Mouse (Mus musculus) thymus, postnatal 4 days (tissue): ENCODE measurements at regions not wholly inside any gene's neighbourhood (a gene's known extent, or its start where the extent isn't known, plus 50 kb on each side); places are given as distances from the start of the nearest gene placed in this dataset.

Experiments used
- DNase-seq: peaks from one replicate; pipeline ENCODE4 v3.0.0; 2021

DNA sequence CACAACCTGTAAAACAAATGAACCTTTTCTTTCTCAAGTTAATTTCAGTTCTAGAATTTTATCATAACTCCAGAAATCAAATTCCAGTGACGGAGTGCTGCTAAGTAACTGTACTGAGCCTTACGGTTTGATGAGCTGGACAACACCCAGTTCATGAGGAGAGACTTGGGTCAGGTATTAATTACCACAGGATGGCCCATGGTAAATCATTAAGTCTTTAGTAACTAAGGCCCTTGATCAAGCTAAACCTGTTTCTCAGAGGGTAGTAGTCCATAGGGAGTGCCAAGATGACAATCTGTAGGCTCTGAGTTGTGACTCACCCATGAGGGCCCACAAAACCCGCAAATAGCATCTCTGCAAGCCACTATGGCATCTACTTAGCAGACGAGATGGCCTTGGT lies 101.1 kb upstream of the Arhgap5 start:
- DNase-seq, result no peak

DNA sequence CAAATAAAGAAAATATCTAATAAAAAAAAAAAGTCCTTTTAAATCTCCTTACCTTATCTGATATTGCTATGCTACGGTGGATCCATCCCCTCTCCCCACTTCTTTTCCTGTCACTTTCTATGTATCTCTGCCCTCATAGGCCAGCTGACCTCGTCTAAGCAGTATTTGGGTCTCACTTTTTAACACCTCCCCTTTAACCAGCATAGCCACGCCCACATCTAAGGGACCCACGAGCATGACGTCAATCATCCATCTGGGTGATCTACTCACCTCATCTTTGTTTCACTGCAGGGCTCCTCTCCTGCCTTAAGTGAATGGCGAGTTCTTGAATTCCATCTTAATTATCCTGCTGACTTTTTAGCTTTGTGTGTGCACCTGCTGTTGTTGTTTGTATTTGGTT lies 97.4 kb upstream of the Arhgap5 start:
- DNase-seq, result no peak

DNA sequence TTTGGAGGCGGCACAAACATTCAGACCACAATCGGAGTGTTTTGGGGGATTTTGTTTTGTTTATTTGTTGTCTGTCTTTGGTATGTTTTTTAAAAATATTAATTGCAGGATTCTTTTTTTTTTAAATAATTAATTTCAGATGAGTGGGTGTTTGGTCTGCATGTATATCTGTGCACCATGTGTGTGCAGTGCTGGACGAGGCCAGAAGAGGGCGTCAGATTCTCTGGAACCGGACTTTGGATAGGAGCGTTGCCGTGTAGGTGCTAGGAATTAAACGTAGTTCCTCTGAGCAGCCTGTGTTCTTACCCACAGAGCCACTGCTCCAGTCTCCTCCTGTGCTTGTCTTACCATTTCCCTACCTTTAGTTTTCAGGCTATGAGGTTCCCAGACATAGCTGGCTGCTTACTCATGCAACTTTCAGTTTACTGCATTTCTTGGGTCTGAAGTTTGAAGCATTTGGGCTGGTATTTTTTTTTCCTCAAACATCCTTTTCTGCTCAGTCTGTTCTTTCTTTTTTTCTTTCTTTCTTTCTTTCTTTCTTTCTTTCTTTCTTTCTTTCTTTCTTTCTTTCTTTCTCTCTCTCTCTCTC lies 95.4 kb upstream of the Arhgap5 start:
- DNase-seq, result peak; percentile 16

DNA sequence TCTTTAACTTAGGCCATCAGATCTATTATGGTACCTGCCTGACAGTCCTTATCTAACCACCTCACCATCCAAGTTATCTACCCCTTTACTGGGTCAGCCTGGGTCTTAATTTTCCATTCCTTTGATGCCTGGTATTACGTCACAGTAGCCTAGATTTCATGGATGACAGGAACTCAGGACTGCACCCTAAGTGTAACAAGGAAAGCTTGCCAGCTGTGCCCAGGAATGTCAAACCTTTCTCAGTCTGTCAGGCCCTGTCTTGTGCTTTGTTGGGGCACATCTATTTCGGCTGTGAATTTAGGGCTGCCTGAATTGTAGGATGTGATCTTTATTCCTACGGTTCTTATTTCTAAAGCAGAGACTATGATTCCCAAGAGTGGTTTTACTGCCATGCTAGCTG lies 94.6 kb upstream of the Arhgap5 start:
- no peak for DNase-seq

DNA sequence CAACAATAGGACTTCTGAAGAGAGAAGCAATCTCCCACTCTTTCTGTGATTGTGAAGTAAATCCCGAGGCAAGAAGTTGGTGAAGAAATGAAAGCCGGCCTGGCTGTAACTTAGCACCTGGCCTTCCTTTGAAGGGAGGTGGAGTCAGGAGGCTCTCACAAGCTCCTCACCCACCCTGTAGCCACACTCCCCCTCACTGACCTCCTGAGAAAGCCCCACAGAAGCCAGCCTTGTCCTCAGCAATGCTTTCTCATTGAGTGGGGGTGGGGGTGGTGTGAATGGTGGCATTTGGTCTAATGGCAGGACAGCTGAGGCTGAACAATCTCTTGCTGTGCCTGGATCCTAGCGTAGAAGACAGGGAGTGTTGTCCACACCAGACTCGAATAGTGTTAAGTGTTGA lies 91.6 kb upstream of the Arhgap5 start:
- DNase-seq, result no peak

DNA sequence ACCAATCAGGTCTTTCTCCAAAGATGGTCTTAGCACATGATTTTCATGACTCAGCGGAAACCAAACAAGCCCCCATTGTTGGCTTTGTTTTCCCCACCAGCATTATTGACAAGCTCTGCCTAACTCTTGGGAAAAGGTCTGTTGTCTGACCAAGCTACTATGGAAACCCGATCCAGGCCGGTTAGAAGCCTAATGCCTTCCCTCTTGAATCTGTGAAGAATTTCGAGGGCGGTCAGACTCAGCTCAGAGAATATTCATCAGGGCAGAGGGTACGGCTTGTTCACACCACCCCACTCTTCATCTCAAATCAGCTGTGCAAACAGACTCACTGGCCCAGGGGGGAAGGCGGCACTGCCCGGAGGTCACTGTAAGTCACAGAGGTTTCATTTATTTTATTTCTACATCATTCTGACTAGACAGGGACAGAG lies 90.7 kb upstream of the Arhgap5 start:
- DNase-seq, result no peak

DNA sequence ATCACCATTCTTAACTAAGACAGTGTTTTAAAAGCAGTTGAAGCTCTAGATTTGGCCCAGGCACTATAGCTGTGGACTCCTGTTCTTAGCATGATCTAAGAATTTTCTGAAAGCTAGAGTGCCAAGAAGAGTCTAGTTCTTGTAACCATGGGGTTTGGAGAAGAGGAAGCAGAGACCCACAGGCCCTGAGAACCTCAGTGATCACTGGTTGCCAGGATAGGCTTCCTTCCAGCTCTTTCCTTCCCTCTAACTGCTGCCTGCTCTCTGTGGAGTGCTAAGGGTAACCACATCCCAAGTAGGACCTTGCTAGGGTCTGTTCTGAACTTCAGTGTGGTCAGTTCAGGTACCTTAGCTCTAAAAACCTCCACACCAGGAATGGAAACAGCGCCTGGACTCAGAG lies 81.0 kb upstream of the Arhgap5 start:
- no peak for DNase-seq

DNA sequence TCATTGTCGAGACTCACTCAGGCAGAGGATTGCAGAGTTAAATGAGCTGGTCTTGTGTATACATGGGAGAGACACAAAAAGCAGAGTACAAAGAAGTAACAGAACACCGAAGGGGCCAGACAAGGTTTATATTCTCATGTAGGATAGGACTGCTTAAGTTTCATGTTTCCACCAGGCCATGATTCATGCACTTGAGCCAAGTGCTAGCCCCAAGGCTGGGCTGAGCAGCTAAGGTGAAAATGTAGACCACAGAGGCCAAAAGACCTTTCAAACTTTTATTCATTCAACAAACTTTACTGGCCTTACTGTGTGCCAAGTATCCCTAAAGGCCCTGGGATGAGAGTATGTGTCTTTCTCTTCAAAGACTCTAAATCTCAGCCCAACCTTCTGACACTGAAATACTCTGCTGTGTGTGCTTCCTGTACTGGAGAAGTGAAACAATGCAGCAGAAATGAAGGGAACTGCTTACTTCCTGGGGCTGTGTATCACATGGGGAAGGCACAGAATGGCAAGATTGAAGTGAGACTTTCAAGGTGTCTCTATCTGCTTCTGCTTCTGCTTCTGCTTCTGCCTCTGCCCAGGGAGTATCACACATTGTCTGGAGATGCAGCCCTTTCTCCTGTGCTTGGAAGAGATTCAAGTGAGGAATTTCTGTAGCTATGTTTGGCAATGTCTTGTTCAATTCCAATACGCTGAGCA lies 79.3 kb upstream of the Arhgap5 start:
- no peak for DNase-seq

DNA sequence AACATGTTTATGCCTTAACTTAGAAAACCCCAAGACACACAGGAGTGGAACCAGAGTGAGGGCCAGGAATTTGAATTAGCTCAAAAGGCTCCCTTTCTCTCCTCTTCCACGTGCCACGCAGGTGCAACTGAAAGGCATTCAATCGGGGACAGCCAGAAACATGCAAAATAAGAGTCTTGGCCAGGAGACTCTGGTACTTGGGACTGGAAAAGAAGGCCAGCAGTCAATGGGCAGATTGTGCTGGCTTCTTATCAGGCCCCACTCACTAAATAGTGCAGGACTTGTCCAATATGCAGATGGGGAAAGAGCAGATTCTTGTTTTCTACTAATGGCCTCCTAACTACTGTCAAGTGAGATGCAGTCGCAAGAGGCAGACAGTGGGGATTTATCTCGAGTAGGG lies 73.8 kb upstream of the Arhgap5 start:
- DNase-seq, result no peak

DNA sequence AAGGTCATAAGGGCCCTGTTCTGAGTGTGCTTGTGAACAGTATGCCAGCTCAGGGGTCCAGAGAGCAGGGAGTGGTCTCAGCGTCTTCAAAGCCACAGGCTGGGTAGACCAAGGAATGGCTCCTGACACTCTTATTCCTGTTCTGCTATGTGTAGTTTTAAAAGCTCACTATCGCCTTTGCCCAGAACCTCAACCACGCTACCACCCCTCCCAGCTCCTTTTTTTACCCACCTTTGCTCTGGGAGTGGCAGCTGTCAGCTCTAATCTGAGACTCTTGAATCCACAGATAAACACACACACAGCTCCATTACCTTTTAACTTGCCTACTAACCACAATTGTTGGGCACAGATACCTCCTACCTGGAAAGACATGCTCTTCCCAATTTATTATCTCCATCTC lies 71.8 kb upstream of the Arhgap5 start:
- no peak for DNase-seq

DNA sequence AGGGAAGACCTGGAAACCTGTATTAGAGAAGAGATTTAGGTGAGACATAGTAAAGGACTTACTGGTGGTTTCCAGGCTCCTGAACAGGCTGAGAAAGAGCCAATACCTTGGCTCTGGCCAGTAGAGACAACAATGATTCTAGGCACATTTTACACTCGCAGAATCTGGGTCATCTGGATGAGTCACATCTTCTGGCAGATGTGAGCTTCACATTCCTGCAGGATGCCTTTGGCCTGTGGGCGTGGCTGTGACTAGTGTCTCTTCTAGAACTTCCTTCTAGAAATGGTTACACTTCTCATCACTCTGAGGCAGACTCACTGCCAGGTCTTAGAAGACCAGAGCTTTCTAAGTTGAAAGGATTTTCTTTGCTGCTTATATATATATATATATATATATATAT lies 69.8 kb upstream of the Arhgap5 start:
- no peak for DNase-seq

DNA sequence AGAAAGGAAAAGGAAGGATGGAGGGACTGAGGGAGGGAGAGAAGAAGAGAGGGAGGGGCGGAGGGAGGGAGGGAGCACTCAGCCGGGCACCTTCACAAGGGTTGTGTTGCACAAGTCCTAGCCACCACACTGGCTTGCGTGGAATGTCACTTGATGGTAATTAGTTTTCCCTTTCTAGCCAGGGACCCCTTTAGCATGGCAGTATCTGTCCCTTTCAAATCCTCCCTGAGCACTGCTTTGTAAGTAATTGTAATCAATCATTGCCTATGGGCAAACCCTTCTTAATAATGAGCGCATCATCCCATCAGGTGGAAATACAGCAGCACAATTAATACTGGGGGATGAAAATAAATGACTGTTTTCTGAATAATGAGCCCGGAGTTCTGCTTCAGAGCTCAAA lies 68.5 kb upstream of the Arhgap5 start:
- DNase-seq, result no peak

DNA sequence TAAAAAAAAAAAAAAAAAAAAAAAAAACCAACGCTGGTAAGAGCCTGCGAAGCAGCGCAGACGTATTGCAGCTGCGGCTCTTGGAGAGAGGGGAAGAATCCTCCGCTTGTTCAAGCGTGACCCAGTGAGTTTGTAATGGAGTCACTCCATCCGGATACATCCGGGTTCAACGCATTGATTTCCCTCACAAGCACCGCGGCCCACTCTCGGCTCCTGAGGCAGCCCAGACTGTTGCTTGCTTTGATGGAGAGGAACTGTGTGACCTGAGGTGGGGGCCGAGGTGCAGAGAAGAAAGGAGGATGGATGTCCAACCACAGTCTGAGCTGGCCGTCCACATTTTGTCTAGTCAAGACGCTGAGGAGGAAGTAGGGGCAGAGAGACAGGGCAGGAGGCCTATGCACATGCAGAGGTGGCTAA lies 68.0 kb upstream of the Arhgap5 start:
- no peak for DNase-seq

DNA sequence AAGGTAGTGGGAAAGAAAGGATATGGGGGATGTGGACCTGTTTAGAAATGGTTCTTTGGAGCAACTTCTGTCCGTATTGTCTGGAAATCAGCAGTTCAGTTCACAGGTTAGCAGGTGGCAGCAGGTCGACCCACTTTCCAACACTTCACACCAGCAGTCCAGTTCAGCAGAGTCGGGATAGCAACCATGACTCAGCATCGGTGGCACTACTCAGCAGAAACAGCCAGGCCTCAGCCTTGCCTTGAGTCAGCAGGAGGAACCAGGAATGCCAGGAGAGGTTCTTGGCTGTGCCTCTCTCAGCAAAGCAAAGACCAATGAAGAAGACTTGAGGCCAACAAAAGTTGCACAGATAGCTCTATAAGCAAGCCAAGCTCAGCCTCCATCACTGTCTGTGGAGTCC lies 66.8 kb upstream of the Arhgap5 start:
- no peak for DNase-seq

DNA sequence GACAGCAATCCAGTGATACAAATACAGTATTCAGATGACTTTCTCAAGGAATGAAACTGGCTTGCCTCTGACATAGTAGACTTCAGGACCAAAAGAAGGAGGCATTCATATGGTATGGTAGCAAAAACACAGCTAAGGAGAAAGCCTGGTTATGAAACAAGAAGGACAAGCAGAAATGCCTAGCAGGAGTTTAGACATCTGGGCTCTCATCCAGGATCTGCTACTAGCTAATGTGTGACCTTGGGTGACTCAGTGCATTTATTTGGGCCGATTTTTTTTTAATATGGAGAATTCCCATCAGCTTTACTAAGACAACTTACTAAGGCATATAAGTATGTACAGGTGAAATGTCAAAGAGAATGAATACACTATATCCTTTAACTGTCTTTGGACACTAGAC lies 64.5 kb upstream of the Arhgap5 start:
- no peak for DNase-seq

DNA sequence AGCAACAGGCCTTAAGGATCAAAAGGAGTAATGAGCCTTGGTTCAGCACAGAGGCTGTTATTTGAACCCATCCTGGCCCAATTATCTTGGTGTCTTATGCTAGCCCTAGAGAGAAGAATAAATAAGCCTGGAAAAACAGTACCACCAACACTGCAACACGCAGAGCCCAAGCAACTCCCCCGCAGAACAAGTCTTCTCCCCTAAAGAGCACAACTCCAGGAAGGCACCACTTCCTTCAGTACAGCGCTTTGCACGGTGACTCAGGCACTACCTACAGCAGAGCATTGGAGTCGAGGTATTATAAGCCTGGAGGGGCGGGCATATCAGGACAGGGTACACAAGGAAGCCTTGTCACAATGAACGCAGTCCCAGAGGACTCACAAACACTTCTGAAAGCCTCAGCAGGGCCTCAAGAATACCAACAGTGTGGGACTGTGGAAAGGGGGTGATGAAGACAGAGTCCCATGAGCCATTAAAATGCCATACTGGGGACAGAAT lies 62.9 kb upstream of the Arhgap5 start:
- DNase-seq, result no peak

DNA sequence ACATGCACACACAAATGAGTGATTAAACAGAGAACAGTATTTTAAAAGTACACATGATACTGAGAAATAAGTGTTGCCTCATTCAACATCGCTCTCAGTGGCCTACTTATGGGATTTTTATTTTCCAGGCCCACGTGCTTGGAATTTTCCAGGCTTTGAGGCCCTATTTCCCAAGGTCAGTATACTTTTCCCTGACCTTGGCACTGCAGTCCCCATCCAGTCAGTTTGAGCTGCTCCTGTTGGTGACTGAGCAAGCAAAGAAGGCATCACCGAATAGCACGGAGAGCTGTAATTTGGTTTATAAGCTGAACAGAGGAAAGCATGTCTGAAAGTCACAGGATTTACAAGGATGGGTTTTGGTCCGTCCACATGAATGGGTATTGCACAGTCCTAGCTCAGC lies 61.4 kb upstream of the Arhgap5 start:
- DNase-seq, result no peak

DNA sequence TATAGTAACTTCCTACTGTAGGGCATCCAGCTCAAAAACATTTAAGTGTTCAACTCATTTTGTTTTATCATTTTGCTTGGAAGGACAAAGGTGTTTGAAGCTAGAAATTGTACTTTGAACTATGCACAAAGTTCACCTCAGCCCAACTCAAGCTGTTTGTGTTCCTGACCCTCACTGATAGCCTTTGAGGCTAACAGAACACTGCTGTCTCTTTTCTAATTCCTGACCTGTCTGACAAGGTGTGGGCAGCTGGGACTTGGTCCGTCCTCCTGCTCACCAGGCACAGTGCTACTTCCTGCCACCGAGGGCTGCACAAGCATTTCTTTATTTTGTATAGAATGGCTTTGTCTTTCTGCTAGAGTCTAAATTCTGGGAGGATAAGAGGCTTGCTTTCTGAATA lies 58.0 kb upstream of the Arhgap5 start:
- DNase-seq, result no peak

DNA sequence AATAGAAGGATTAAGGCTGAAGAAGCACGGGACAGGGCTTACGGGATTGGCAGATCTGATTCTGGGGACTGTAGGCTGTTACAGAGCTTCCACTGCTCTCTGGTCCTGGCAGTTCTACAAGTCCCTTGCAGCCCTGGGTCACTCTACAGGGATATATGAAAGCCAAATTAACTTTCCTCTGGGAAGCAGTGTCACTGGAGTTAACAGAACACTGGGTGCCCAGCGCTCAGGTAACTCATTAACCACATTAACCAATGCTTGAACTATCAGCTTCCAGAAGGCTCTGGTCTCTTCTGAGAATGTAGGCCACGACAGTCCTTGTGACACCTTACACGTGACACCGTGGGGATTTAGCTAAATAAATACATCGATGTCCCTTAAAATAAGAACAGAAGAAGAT lies 57.3 kb upstream of the Arhgap5 start:
- no peak for DNase-seq

DNA sequence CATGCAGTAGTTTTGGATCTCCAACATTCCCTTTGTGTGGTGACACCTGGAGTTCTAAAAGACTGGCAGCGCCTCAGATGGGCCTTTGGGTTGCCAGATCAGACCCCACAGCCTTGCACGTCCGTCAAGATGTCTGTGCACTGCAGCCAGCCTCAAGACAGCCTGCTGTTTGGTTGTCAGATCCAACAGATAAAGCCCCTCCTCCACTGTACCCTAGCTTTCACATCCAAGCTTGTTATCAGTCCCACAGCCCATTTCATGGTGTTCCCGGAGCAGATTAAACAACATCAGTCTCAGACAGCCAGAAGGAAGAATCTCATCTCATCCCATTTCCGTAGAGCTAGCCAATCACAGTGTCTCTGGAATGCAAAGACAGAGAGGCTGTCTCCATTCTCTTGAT lies 56.3 kb upstream of the Arhgap5 start:
- no peak for DNase-seq

DNA sequence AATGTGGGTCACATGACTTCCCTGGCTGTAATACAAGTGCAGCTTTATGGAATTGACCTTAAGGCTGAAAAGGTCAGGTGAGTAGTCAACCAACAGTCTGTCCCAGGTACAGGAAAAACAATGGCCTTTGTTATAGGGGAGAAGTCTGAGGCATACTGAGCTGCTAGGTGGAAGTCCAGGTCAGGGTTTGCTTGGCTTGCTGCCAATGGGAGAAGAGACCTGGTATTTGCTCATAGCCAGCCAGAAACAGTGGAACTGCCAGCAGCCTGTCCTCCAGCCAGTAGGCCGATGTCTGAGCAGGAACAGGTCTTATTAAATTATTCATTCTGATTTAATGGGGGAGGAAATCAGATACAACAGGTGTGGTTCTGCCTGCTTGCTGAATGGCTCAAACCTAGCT lies 55.6 kb upstream of the Arhgap5 start:
- DNase-seq, result no peak

DNA sequence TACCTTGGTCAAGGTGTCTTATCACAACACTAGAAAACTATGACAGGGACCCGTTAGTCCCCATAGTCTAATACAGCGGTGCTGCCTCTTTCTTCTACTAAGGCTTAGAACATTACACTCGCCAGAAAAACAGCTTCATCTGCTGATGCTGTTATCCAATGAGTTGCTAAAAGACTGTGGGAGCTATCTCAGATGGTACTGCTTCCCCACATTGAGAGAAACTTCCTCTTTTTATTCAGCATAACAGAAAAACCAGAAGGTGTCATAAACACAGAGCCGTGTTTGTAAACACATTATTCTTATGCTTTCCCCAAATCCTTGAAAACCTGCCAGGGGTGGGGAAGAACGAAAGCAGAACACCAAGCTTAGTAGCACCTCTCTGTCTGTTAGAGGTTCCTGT lies 49.9 kb upstream of the Arhgap5 start:
- no peak for DNase-seq
